In the genomic region with DNA sequence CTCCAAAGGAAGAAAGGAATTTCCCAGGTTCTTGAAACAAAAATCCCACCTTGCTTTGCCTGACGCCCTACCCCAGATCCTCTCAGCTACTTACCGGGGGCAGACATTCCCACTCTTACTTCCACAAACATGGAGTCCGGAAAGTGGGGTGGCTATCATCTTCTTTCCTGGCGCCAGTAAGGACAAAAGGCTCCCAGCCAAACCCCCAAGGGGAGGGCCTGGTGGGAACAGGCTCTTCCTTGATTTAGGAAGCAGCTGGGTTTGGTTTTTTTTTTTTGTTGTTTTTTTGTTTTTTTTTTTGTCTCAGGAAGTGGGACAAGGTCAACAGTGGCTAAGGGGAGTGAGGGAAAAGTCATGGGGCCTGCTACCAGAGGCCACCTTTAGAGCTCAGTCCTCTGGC, we compare ENCODE assay signal across 12 mouse cellular contexts. TPM values are rescaled to one million over a fixed set of nuclear protein-coding genes. Genes with fewer than 3 reads are reported as not detected.
A peak's percentile ranks its signal among the peaks of the same experiment; 100 is the strongest.
DNase-seq lines count a peak whose midpoint lies in the region; ATAC-seq lines count a peak whose summit lies in the region.
"Had no signal": no experiment of that assay in that cellular context is flagged by ENCODE, and none has a peak within 500 bp of the region (broad histone marks: within the 10 kb centered on the region; RNA-seq: fewer than 3 reads in every experiment).

No protein-coding gene starts in this region.

- no peaks in the 10 kb centered on the region for H3K4me1 ChIP-seq in hindbrain, embryonic 13.5 days (replicated peaks)
- no peaks in the 10 kb centered on the region for H3K4me1 ChIP-seq in hindbrain, embryonic 16.5 days (ENCODE audit: control insufficient read depth, insufficient read depth, low read depth, low read length)
- H3K4me1 ChIP-seq in heart, embryonic 11.5 days (ENCODE audit: control insufficient read depth, insufficient read depth, low read length) = no peaks in the 10 kb centered on the region
- H3K4me1 ChIP-seq: limb, embryonic 12.5 days had no signal

- H3K4me3 ChIP-seq in hindbrain, embryonic 13.5 days = no peak overlapping the region
- no peak overlapping the region for H3K4me3 ChIP-seq in hindbrain, embryonic 16.5 days (ENCODE audit: low read length)
- H3K4me3 ChIP-seq in heart, embryonic 11.5 days (ENCODE audit: low read depth, low read length) = no peak overlapping the region
- H3K4me3 ChIP-seq: limb, embryonic 12.5 days had no signal

- ATAC-seq in hindbrain, embryonic 13.5 days (ENCODE audit: low FRiP score) = no peak
- no peak for ATAC-seq in hindbrain, embryonic 16.5 days
- no peak for ATAC-seq in heart, embryonic 11.5 days (replicated peaks; ENCODE audit: insufficient number of reproducible peaks, low FRiP score, low TSS enrichment)

- no peak overlapping the region for H3K27ac ChIP-seq in hindbrain, embryonic 13.5 days
- H3K27ac ChIP-seq in hindbrain, embryonic 16.5 days (ENCODE audit: low read depth, low read length) = no peak overlapping the region
- peak overlapping the region; percentile 13 for H3K27ac ChIP-seq in heart, embryonic 11.5 days (ENCODE audit: low read depth, low read length)

- no peaks in the 10 kb centered on the region for H3K27me3 ChIP-seq in hindbrain, embryonic 13.5 days
- H3K27me3 ChIP-seq in hindbrain, embryonic 16.5 days (replicated peaks; ENCODE audit: control insufficient read depth, insufficient read depth, low read length) = no peaks in the 10 kb centered on the region; the same call in 1 of the 2 replicates
- H3K27me3 ChIP-seq in heart, embryonic 11.5 days (ENCODE audit: control insufficient read depth, insufficient read depth, low read length) = no peaks in the 10 kb centered on the region
- H3K27me3 ChIP-seq: limb, embryonic 12.5 days had no signal

- 0 out of 2 replicates have a peak overlapping the region, but pooled peaks have one; percentile 29 for H3K9ac ChIP-seq in hindbrain, embryonic 13.5 days
- no peak overlapping the region for H3K9ac ChIP-seq in hindbrain, embryonic 16.5 days (ENCODE audit: low read depth, low read length)
- no peak overlapping the region for H3K9ac ChIP-seq in heart, embryonic 11.5 days (ENCODE audit: low read depth, low read length)

- no peak overlapping the region for H3K4me2 ChIP-seq in hindbrain, embryonic 13.5 days
- H3K4me2 ChIP-seq in hindbrain, embryonic 16.5 days (ENCODE audit: low read length) = no peak overlapping the region
- no peak overlapping the region for H3K4me2 ChIP-seq in heart, embryonic 11.5 days
- H3K4me2 ChIP-seq: limb, embryonic 12.5 days had no signal

- H3K36me3 ChIP-seq in hindbrain, embryonic 13.5 days = no peaks in the 10 kb centered on the region
- no peaks in the 10 kb centered on the region for H3K36me3 ChIP-seq in hindbrain, embryonic 16.5 days (ENCODE audit: control insufficient read depth, insufficient read depth, low read length)
- H3K36me3 ChIP-seq in heart, embryonic 11.5 days (ENCODE audit: control insufficient read depth, insufficient read depth, low read length) = no peaks in the 10 kb centered on the region
- H3K36me3 ChIP-seq: limb, embryonic 12.5 days had no signal

- WGBS in hindbrain, embryonic 13.5 days = 68% methylated on average over 4 of the region's 4 CpGs
- WGBS in hindbrain, embryonic 16.5 days = 71% methylated on average over 4 of the region's 4 CpGs
- 45% methylated on average over 4 of the region's 4 CpGs for WGBS in heart, embryonic 11.5 days (ENCODE audit: insufficient replicate concordance)

- H3K9me3 ChIP-seq in hindbrain, embryonic 13.5 days = no peaks in the 10 kb centered on the region
- no peaks in the 10 kb centered on the region for H3K9me3 ChIP-seq in hindbrain, embryonic 16.5 days (ENCODE audit: control insufficient read depth, low read length)
- H3K9me3 ChIP-seq in heart, embryonic 11.5 days (replicated peaks; ENCODE audit: control insufficient read depth, low read length) = no peaks in the 10 kb centered on the region
- H3K9me3 ChIP-seq: limb, embryonic 12.5 days had no signal

- peak; percentile 83 for DNase-seq in kidney, postnatal 10 days
- peak; percentile 71 for DNase-seq in skeletal muscle tissue, adult 2 months (ENCODE audit: low read depth, low spot score)
- DNase-seq in layer of hippocampus, adult 11-12 months (ENCODE audit: low spot score) = no peak
- no peak for DNase-seq in thymus, postnatal 36 days
- DNase-seq in ovary, postnatal 14 days (ENCODE audit: low spot score) = no peak

RNA-seq across cellular contexts. Expression of gene Cd300lg, which starts 10.2 kb away (rescaled TPM):
- polyA plus RNA-seq in hindbrain, embryonic 13.5 days (2015; fragmentation: Nextera tagmentation; extraction: Ambion mirVana) = 0.38 and 0.53 TPM in 2 replicates
- 0.40 and 0.54 TPM in 2 replicates for polyA plus RNA-seq in hindbrain, embryonic 16.5 days (2015; fragmentation: Nextera tagmentation; extraction: Ambion mirVana)
- 0.70 and 0.79 TPM in 2 replicates for polyA plus RNA-seq in heart, embryonic 11.5 days (2014; fragmentation: Nextera tagmentation; extraction: Ambion mirVana)
- polyA plus RNA-seq: C2C12 had no signal

RNA-seq across cellular contexts. Expression of gene Mpp3, which starts 23.3 kb away (rescaled TPM):
- 43.5 and 45.9 TPM in 2 replicates for polyA plus RNA-seq in hindbrain, embryonic 13.5 days (2015; fragmentation: Nextera tagmentation; extraction: Ambion mirVana)
- polyA plus RNA-seq in hindbrain, embryonic 16.5 days (2015; fragmentation: Nextera tagmentation; extraction: Ambion mirVana) = 59.3 and 62.7 TPM in 2 replicates
- 2.7 and 3.4 TPM in 2 replicates for polyA plus RNA-seq in heart, embryonic 11.5 days (2014; fragmentation: Nextera tagmentation; extraction: Ambion mirVana)

RNA-seq across cellular contexts. Expression of gene Mpp2, which starts 36.8 kb away (rescaled TPM):
- 24.1 and 24.9 TPM in 2 replicates for polyA plus RNA-seq in hindbrain, embryonic 13.5 days (2015; fragmentation: Nextera tagmentation; extraction: Ambion mirVana)
- 37.6 and 41.1 TPM in 2 replicates for polyA plus RNA-seq in hindbrain, embryonic 16.5 days (2015; fragmentation: Nextera tagmentation; extraction: Ambion mirVana)
- 9.7 and 11.4 TPM in 2 replicates for polyA plus RNA-seq in heart, embryonic 11.5 days (2014; fragmentation: Nextera tagmentation; extraction: Ambion mirVana)

RNA-seq across cellular contexts. Expression of gene Ppy, which starts 49.6 kb away (rescaled TPM):
- not detected in 2 replicates for polyA plus RNA-seq in hindbrain, embryonic 13.5 days (2015; fragmentation: Nextera tagmentation; extraction: Ambion mirVana)
- not detected in 2 replicates for polyA plus RNA-seq in hindbrain, embryonic 16.5 days (2015; fragmentation: Nextera tagmentation; extraction: Ambion mirVana)
- not detected in 2 replicates for polyA plus RNA-seq in heart, embryonic 11.5 days (2014; fragmentation: Nextera tagmentation; extraction: Ambion mirVana)
- polyA plus RNA-seq: C2C12; cortical plate, adult 2 months; limb, embryonic 12.5 days; neural tube, embryonic 11.5 days had no signal

RNA-seq across cellular contexts. Expression of gene Pyy, which starts 56.1 kb away (rescaled TPM):
- 3.3 and 7.5 TPM in 2 replicates for polyA plus RNA-seq in hindbrain, embryonic 13.5 days (2015; fragmentation: Nextera tagmentation; extraction: Ambion mirVana)
- 3.4 and 3.7 TPM in 2 replicates for polyA plus RNA-seq in hindbrain, embryonic 16.5 days (2015; fragmentation: Nextera tagmentation; extraction: Ambion mirVana)
- 0.69 TPM in 1 of 2 replicates, not detected in the other for polyA plus RNA-seq in heart, embryonic 11.5 days (2014; fragmentation: Nextera tagmentation; extraction: Ambion mirVana)
- polyA plus RNA-seq: C2C12; cortical plate, adult 2 months; limb, embryonic 12.5 days; neural tube, embryonic 11.5 days had no signal

Comparison
In these comparisons a context has a peak if more than half of its experiments do, and no peak if none do; other contexts are left out.
1. DNase-seq: peak in kidney, postnatal 10 days (single experiment) and skeletal muscle tissue, adult 2 months (single experiment); none in layer of hippocampus, adult 11-12 months (single experiment), thymus, postnatal 36 days (0 of 2) and ovary, postnatal 14 days (single experiment).
2. RNA of gene Mpp3, which starts 23.3 kb away (polyA plus RNA-seq): 59.3 to 62.7 TPM in hindbrain, embryonic 16.5 days and 43.5 to 45.9 TPM in hindbrain, embryonic 13.5 days; 2.7 to 3.4 TPM in heart, embryonic 11.5 days; every median in the first group is over 10 times any median in the second.